Comparison of ENCODE assay signal across 9 mouse cellular contexts in genomic region chr1:189715915-189716797, GRCm38 (mm10). TPM values are rescaled to one million over a fixed set of nuclear protein-coding genes. Genes with fewer than 3 reads are reported as not detected.
DNase-seq lines count a peak whose midpoint lies in the region; ATAC-seq lines count a peak whose summit lies in the region.
"Had no signal": no experiment of that assay in that cellular context is flagged by ENCODE, and none has a peak within 500 bp of the region (broad histone marks: within the 10 kb centered on the region; RNA-seq: fewer than 3 reads in every experiment).

No protein-coding gene starts in this region.

- no peaks in the 10 kb centered on the region for H3K9me3 ChIP-seq in midbrain, embryonic 11.5 days (ENCODE audit: control insufficient read depth, low read length)
- H3K9me3 ChIP-seq in midbrain, embryonic 14.5 days (ENCODE audit: control insufficient read depth, low read length), result no peaks in the 10 kb centered on the region

- H3K4me2 ChIP-seq in midbrain, embryonic 11.5 days, result no peak overlapping the region
- H3K4me2 ChIP-seq in midbrain, embryonic 14.5 days (ENCODE audit: low read length), result no peak overlapping the region

- no peak overlapping the region for H3K4me3 ChIP-seq in midbrain, embryonic 11.5 days (ENCODE audit: low read depth, low read length)
- no peak overlapping the region for H3K4me3 ChIP-seq in midbrain, embryonic 14.5 days (replicated peaks; ENCODE audit: low read depth, low read length)
- H3K4me3 ChIP-seq: megakaryocyte, embryonic 14.5 days had no signal

- 74% methylated on average over 19 of the region's 19 CpGs for WGBS in midbrain, embryonic 11.5 days
- WGBS in midbrain, embryonic 14.5 days, result 70% methylated on average over 19 of the region's 19 CpGs

- H3K4me1 ChIP-seq in midbrain, embryonic 11.5 days (ENCODE audit: control insufficient read depth, insufficient read depth, low read length), result no peaks in the 10 kb centered on the region
- no peaks in the 10 kb centered on the region for H3K4me1 ChIP-seq in midbrain, embryonic 14.5 days (ENCODE audit: control insufficient read depth, insufficient read depth, low read length)

- no peak overlapping the region for H3K9ac ChIP-seq in midbrain, embryonic 11.5 days (ENCODE audit: low read length)
- no peak overlapping the region for H3K9ac ChIP-seq in midbrain, embryonic 14.5 days (replicated peaks; ENCODE audit: low read length)

- peak; percentile 20 for DNase-seq in adrenal gland, postnatal 25 days
- no peak for DNase-seq in adrenal gland, adult 18-20 months (ENCODE audit: low spot score in 2 of 2)
- DNase-seq in midbrain, embryonic 11.5 days (ENCODE audit: low spot score, missing footprints), result peak; percentile 82
- DNase-seq in midbrain, embryonic 14.5 days, result no peak
- no peak for DNase-seq in layer of hippocampus, adult 8-10 months (ENCODE audit: low spot score in 2 of 2)
- DNase-seq in gastrocnemius, postnatal 25 days, result no peak

- ATAC-seq in midbrain, embryonic 11.5 days (ENCODE audit: low FRiP score), result no peak
- no peak for ATAC-seq in midbrain, embryonic 14.5 days (ENCODE audit: low FRiP score, low TSS enrichment)
- ATAC-seq in hematopoietic stem cell, adult 5-6 weeks (replicated peaks in 1 of 2; ENCODE audit: insufficient read depth in 1 of 2, low FRiP score in 2 of 2, low TSS enrichment in 1 of 2, low read depth in 1 of 2, poor library complexity in 2 of 2, severe bottlenecking in 2 of 2), result peak; percentile 78 to 91
- ATAC-seq in neutrophil, adult 5-6 weeks (ENCODE audit: extremely low read depth, insufficient number of reproducible peaks, low FRiP score, poor library complexity, severe bottlenecking), result 0 out of 2 replicates have a peak, but pooled peaks have one; percentile 13

- no peaks in the 10 kb centered on the region for H3K36me3 ChIP-seq in midbrain, embryonic 11.5 days (ENCODE audit: control insufficient read depth, insufficient read depth, low read length)
- H3K36me3 ChIP-seq in midbrain, embryonic 14.5 days (ENCODE audit: control insufficient read depth, insufficient read depth, low read length), result no peaks in the 10 kb centered on the region

- no peak overlapping the region for H3K27ac ChIP-seq in midbrain, embryonic 11.5 days (ENCODE audit: low read depth, low read length)
- H3K27ac ChIP-seq in midbrain, embryonic 14.5 days (replicated peaks; ENCODE audit: low read depth, low read length), result no peak overlapping the region

- no peaks in the 10 kb centered on the region for H3K27me3 ChIP-seq in midbrain, embryonic 11.5 days (ENCODE audit: control insufficient read depth, insufficient read depth, low read length)
- H3K27me3 ChIP-seq in midbrain, embryonic 14.5 days (ENCODE audit: control insufficient read depth, insufficient read depth, low read length), result no peaks in the 10 kb centered on the region

RNA-seq across cellular contexts. Expression of gene Ptpn14, which starts 11.9 kb away (rescaled TPM):
- total RNA-seq in adrenal gland, postnatal 25 days (2021), result 17.1 and 23.4 TPM in 2 replicates
- 10 to 100 TPM; 13.5 to 19.8 TPM for total RNA-seq in adrenal gland, adult 18-20 months (2021)
- 4.3 TPM in 2 replicates for polyA plus RNA-seq in midbrain, embryonic 11.5 days (2014; fragmentation: Nextera tagmentation; extraction: Ambion mirVana)
- 0.70 and 1.7 TPM in 2 replicates for polyA plus RNA-seq in midbrain, embryonic 14.5 days (2014; fragmentation: Nextera tagmentation; extraction: Ambion mirVana)
- 1.4 and 1.7 TPM in 2 replicates for total RNA-seq in hematopoietic stem cell, adult 5-6 weeks (2017)
- total RNA-seq in neutrophil, adult 5-6 weeks (2017), result 1.3 and 1.5 TPM in 2 replicates
- total RNA-seq in layer of hippocampus, adult 8-10 months (2022), result 10 to 100 TPM; 11.1 to 16.1 (median 12.3) TPM
- total RNA-seq in gastrocnemius, postnatal 25 days (2021), result 10 to 100 TPM; 10.7 to 13.9 TPM

RNA-seq across cellular contexts. Expression of gene Cenpf, which starts 28.3 kb away (rescaled TPM):
- total RNA-seq in adrenal gland, postnatal 25 days (2021), result 7.2 and 11.9 TPM in 2 replicates
- 1 to 10 TPM in 1 of 2 experiments, under 1 TPM in 1; 0.86 to 1.4 TPM for total RNA-seq in adrenal gland, adult 18-20 months (2021)
- 135 and 140 TPM in 2 replicates for polyA plus RNA-seq in midbrain, embryonic 11.5 days (2014; fragmentation: Nextera tagmentation; extraction: Ambion mirVana)
- polyA plus RNA-seq in midbrain, embryonic 14.5 days (2014; fragmentation: Nextera tagmentation; extraction: Ambion mirVana), result 13.3 and 27.3 TPM in 2 replicates
- 42.1 and 66.3 TPM in 2 replicates for total RNA-seq in hematopoietic stem cell, adult 5-6 weeks (2017)
- total RNA-seq in neutrophil, adult 5-6 weeks (2017), result 0.12 and 0.23 TPM in 2 replicates
- total RNA-seq in layer of hippocampus, adult 8-10 months (2022), result 1 to 10 TPM in 1 of 4 experiments, under 1 TPM in 3; 0.33 to 1.5 (median 0.54) TPM
- 1 to 10 TPM; 1.0 to 1.1 TPM for total RNA-seq in gastrocnemius, postnatal 25 days (2021)

Comparison
In these comparisons a context has a peak if more than half of its experiments do, and no peak if none do; other contexts are left out.
1. DNase-seq: peak in adrenal gland, postnatal 25 days (single experiment) and midbrain, embryonic 11.5 days (single experiment); none in adrenal gland, adult 18-20 months (0 of 2), midbrain, embryonic 14.5 days (single experiment), layer of hippocampus, adult 8-10 months (0 of 2) and gastrocnemius, postnatal 25 days (single experiment).
2. ATAC-seq: peak in hematopoietic stem cell, adult 5-6 weeks (2 of 2) and neutrophil, adult 5-6 weeks (single experiment); none in midbrain, embryonic 11.5 days (single experiment) and midbrain, embryonic 14.5 days (single experiment).